Mouse (Mus musculus): ENCODE results near the gene Gpr108.

Gpr108 gene

GRCm38 (mm10) chr17:57271301-57271700, 23.1 kb upstream of the Gpr108 start:
- DNase-seq (ENCODE audit: low read depth, low spot score), result peak; percentile 24

DNA sequence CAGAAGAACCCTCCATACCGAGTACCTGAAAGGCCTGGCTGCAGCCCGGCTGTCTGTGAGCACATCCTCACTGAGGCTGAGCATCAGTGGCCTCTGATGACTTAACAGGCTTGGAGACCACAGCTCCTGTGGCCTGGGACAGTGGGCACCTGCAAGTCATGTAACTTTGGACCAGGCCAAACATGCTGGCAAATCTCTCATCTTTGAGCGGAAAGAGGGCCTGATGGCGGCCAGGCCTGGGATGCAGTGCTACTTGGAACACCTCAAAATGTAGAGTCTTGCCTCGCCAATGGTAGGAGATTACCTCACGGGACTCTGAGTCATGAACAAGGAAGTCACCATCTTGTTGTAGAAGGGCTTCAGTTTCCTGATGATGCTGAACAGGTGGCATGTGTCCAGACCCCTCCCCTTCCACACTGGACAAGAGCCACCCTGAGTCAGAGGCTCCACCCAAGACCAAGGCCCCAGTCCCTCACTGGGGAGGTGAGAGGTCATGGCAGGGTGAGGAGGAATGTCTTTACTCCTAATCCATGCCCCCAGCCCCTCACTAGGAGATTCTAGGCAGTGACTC, 19.4 kb upstream of the Gpr108 start:
- peak; percentile 81 for DNase-seq (ENCODE audit: low read depth, low spot score)

- DNase-seq (ENCODE audit: low read depth, low spot score), result peak; percentile 50
These were observed 17.0 kb upstream of the Gpr108 start for GRCm38 (mm10) chr17:57264972-57265945.

- no peak for DNase-seq (ENCODE audit: low read depth, low spot score)
These were observed 15.9 kb upstream of the Gpr108 start for GRCm38 (mm10) chr17:57264164-57264563.

- DNase-seq (ENCODE audit: low read depth, low spot score), result no peak
These were observed 14.8 kb upstream of the Gpr108 start for GRCm38 (mm10) chr17:57262901-57263550.

GRCm38 (mm10) chr17:57261796-57262195, 13.6 kb upstream of the Gpr108 start:
- DNase-seq (ENCODE audit: low read depth, low spot score), result no peak

- DNase-seq (ENCODE audit: low read depth, low spot score), result no peak
These were observed 13.0 kb upstream of the Gpr108 start for GRCm38 (mm10) chr17:57261286-57261685.

DNA sequence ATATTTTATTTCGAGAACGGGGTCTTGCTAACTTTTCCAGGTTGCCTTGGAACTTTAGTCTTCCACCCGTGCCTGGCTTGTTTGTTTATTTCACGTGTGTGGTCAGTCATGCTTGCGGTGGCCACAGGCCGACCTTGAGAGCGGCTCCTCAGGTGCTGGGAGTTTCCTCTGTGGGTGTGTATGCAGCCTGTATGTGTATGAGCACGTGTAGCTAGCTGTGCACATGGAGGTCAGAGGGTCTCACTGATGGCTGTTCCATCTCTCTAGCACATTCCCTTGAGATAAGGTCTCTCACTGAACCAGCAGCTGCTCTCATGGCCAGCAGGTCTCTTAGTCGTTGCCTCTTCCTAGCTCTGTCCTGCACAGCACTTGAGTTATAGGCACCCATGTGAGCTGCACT, 12.1 kb upstream of the Gpr108 start:
- no peak for DNase-seq (ENCODE audit: low read depth, low spot score)

DNA sequence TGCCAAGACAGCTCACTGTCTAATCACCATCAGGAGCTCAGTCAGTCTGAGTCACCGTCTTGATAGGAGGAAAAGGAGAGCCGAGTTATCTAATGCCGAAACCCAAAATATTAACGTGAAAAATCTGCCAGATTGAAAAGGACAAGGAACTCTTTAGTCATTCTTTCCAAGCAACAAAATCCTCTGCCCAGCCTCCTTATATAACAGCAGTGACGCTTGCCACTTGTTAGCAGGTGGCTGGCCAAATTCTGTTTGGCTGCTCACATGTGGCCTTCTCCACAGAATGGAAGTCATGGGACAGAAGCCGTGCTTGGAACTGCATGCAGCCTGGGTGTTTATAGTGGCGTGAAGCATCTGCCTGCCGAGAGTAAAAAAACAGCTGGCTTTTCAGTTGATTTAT, 11.5 kb upstream of the Gpr108 start:
- peak; percentile 60 for DNase-seq (ENCODE audit: low read depth, low spot score)

DNA sequence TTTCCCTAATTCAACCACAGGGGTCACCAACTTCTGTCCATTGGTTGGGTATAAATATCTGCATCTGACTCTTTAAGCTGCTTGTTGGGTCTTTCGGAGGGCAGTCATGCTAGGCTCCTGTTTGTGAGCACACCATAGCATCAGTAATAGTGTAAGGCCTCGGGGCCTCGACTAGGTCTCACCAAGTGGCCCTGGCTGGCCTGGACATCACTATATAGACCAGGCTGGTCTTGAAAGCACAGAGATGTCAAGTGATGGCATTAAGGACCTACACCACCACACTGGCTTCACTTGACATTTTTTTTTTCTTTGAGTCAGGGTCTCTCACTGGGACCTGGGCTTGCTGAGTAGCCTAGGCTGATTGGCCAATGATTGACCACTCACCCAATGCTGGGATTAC, 9.9 kb upstream of the Gpr108 start:
- DNase-seq (ENCODE audit: low read depth, low spot score), result no peak

GRCm38 (mm10) chr17:57256921-57257485, 8.8 kb upstream of the Gpr108 start:
- no peak for DNase-seq (ENCODE audit: low read depth, low spot score)

DNA sequence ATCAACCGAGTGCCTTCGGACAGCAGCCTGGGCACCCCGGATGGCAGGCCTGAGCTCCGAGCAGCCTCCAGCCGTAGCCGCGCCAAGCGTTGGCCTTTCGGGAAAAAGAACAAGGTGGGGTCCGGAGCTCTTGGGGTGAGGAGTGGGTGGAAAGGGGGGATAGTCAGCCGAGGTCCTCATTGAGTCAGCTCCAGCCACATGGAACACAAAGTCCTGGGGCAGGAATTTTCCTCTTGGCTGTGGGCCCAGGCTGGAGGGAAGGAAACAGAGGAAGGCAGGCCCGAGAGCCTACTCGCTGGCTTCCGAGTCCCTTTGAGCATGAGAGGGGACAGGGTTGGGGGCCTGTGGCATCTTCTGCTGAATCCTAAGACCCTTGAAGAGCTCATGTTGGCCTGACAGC, 7.1 kb upstream of the Gpr108 start:
- DNase-seq (ENCODE audit: low read depth, low spot score), result no peak

- DNase-seq (ENCODE audit: low read depth, low spot score), result no peak
These were observed 5.1 kb upstream of the Gpr108 start for GRCm38 (mm10) chr17:57253306-57253705.

DNA sequence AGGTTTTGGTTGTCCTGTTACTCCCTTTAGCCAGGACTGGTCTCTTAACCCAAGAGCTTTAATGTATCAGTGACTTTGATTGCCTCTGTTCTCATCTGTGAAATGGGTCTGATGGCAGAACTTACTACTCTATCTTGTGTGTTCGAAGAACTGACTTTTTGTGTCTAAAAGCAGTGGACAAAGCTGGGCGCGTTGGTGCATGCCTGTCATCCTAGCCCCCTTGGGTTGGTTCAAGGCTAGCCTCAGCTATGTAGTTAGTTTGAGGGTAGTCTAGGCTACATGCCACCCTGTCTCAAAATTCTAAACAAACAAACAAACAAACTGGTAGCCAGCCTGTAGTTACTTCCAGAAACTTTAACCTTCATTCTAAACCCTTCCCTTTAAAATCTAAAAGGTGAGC, 3.2 kb upstream of the Gpr108 start:
- DNase-seq (ENCODE audit: low read depth, low spot score), result no peak

DNA sequence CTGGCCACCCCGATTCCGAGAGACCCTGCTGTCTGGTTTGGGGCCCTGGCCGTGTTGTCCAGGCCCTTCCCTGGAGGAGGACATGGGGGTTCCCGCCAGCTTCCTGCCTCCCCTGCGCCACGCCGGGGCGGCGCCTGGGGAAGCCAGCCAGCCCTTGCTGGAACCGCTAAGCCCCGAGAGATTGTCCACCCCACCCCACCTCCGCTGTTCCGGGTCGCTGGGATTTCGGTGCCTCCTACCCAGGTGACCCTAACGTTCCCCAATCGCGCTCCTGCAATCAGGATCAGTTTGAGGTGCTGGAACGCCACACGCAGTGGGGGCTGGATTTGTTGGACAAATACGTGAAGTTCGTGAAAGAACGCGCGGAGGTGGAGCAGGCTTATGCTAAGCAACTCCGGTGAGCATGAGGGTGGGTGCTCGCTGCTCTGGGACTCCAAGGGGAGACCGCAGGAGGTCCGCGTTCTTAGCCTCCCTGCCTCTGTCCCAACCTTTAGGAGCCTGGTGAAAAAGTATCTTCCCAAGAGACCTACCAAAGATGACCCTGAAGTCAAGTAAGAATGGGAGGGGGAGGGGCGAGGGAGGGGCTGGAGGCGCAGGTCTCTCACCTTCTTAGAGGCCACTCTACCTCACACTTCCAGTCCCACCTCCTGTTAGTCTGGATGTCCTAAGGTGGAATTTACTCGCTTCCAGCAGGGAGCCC, 2.4 kb upstream of the Gpr108 start:
- DNase-seq (ENCODE audit: low read depth, low spot score), result peak; percentile 50

GRCm38 (mm10) chr17:57249186-57250181, 1.2 kb upstream of the Gpr108 start, which contains the start of gene Trip10:
Trip10 (plus strand) TSS chr17:57249455.
- DNase-seq (ENCODE audit: low read depth, low spot score), result peak; percentile 89

- DNase-seq (ENCODE audit: low read depth, low spot score), result no peak
These were observed 525 bp upstream of the Gpr108 start for GRCm38 (mm10) chr17:57248771-57249170.

DNA sequence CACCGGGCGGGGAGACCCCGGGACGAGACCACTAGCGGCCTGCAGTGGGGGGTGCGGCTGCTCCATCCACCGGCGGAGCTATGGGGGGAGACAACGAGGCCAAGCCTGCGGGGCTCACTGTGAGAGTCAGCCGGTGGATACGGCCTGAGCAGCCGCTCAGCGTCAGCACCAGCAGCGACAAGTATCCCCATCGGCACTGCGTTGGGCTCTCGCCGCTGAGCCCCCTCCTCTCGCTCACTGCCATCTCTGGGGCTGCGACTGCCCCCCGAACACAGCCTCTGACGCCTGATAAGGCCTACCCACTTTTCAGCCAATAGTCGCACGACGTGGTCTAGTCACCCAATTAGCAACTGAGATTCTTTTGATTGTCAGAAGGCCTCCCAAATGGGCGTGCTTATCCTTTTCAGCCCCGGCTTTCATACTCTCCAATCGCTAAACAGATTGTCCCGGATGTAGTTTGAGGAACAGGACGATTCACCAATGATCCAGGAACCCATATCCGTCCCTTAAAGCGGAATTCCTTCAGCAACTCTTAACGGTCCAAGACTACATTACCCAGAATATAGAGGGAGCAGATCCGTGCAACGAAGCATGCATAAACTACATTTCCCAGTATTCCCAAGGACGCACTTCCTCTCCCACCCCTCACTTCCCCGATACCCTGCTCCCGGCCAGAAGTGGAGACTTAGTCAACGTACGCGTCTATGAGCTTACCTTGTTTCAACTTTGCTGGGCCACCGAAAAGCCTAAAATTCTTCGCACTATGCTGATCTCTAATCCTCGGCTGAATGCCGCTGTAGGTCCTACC, 649 bp downstream of the Gpr108 start:
- DNase-seq (ENCODE audit: low read depth, low spot score), result peak; percentile 100

GRCm38 (mm10) chr17:57246663-57247392, 1.4 kb downstream of the Gpr108 start:
- peak; percentile 72 for DNase-seq (ENCODE audit: low read depth, low spot score)

Data from 3T3-L1 (cell line).